Mouse (Mus musculus) embryonic facial prominence, embryonic 15.5 days (tissue): ENCODE results near the gene Cul7. TPM values are rescaled to one million over a fixed set of nuclear protein-coding genes. Genes with fewer than 3 reads are reported as not detected.

Experiments used
- ATAC-seq: fragments of 200-750 bp; cut with Nextera tagmentation; 2 replicates; pipeline ENCODE4 v1.8.0; 2017; ENCODE audit warnings: low read depth, moderate TSS enrichment; ENCODE audit not compliant: insufficient number of reproducible peaks, low FRiP score, low TSS enrichment
- H3K27ac ChIP-seq: fragments of 300-500 bp; sonication (generic); replicated peaks from 2 replicates; pipeline ENCODE4 v1.5.1; 2015; ENCODE audit warnings: mild to moderate bottlenecking, inconsistent platforms
- H3K27me3 ChIP-seq: fragments of 300-500 bp; sonication (generic); 2 replicates; pipeline ENCODE4 v1.6.1; 2015; ENCODE audit warnings: inconsistent platforms
- H3K36me3 ChIP-seq: fragments of 300-500 bp; sonication (generic); 2 replicates; pipeline ENCODE4 v1.6.1; 2015; ENCODE audit warnings: mild to moderate bottlenecking, inconsistent platforms
- H3K4me1 ChIP-seq: fragments of 300-500 bp; sonication (generic); 2 replicates; pipeline ENCODE4 v1.6.1; 2015; ENCODE audit warnings: inconsistent platforms
- H3K4me2 ChIP-seq: fragments of 300-500 bp; sonication (generic); replicated peaks from 2 replicates; pipeline ENCODE4 v1.6.1; 2015; ENCODE audit warnings: mild to moderate bottlenecking, inconsistent platforms
- H3K4me3 ChIP-seq: fragments of 300-500 bp; sonication (generic); replicated peaks from 2 replicates; pipeline ENCODE4 v1.5.1; 2015; ENCODE audit warnings: mild to moderate bottlenecking, inconsistent platforms
- H3K9ac ChIP-seq: fragments of 300-500 bp; sonication (generic); 2 replicates; pipeline ENCODE4 v1.6.1; 2015; ENCODE audit warnings: inconsistent platforms
- H3K9me3 ChIP-seq: fragments of 300-500 bp; sonication (generic); replicated peaks from 2 replicates; pipeline ENCODE4 v1.6.1; 2016; ENCODE audit warnings: inconsistent platforms
- WGBS: fragments of 180-500 bp; shearing (Covaris S2); methylation state at CpG from one replicate; pipeline ENCODE4 v1.1.7; 2015; 5-methylcytosine and 5-hydroxymethylcytosine counted together
- polyA plus RNA-seq: library from polyadenylated mRNA; unstranded; fragments of >200 nt; fragmentation: Nextera tagmentation; extraction: Ambion mirVana; gene quantifications from 2 replicates; pipeline ENCODE4 v1.2.1, GENCODE M21; 2015

Gene Cul7
- polyA plus RNA-seq, 1 experiment from 2014 or later, result 64.1 TPM

GRCm38 (mm10) chr17:46710959-46711597, 60.9 kb downstream of the Cul7 start, which contains the start of gene Pex6:
Gene Pex6 (plus strand): TSS chr17:46711463.
- WGBS, result 7% methylated on average over 36 of the region's 36 CpGs
- H3K9me3 ChIP-seq, result no peaks in the 10 kb centered on the region
- peaks cover 14% of the 10 kb centered on the region for H3K4me1 ChIP-seq
- H3K36me3 ChIP-seq, result peaks cover 19% of the 10 kb centered on the region
- H3K27me3 ChIP-seq, result no peaks in the 10 kb centered on the region
- peak within 1 kb of the TSS; percentile 92 for H3K9ac ChIP-seq
- peak within 1 kb of the TSS; percentile 99 for H3K4me3 ChIP-seq
- H3K27ac ChIP-seq, result peak within 1 kb of the TSS; percentile 80
- H3K4me2 ChIP-seq, result peak within 1 kb of the TSS; percentile 96
- ATAC-seq, result peak; percentile 89

DNA sequence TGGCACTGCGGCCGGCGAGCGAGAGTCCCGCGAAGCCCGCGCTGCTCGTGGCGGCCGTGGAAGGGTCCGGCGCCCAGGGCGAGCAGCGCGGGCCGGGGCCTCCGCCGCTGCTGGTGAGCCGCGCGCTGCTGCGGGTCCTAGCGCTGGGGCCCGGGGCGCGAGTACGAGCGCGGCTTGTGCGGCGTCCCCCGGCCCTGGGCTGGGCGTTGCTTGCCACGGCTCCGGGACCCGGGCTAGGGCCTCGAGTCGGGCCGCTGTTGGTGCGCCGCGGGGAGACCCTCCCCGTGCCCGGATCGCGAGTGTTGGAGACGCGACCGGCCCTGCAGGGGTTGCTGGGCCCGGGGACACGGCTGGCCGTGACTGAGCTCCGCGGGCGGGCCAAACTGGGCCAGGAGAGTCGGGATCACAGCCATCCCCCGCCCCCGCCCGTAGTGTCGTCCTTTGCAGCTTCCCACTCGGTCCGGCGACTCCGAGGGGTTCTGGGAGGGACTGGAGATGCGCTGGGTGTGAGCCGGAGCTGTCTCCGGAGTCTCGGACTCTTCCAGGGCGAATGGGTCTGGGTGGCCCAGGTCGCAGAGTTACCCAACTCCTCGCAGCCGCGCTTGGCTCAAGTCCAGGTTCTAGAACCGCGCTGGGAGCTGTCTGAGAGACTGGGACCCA, 61.6 kb downstream of the Cul7 start:
- no peaks in the 10 kb centered on the region for H3K9me3 ChIP-seq
- H3K4me1 ChIP-seq, result peaks cover 14% of the 10 kb centered on the region
- H3K9ac ChIP-seq, result peak overlapping the region; percentile 92
- H3K36me3 ChIP-seq, result peaks cover 25% of the 10 kb centered on the region
- peak; percentile 50 for ATAC-seq
- H3K4me2 ChIP-seq, result peak overlapping the region; percentile 96
- under 1% methylated on average over 76 of the region's 76 CpGs for WGBS
- peak overlapping the region; percentile 99 for H3K4me3 ChIP-seq
- peak overlapping the region; percentile 80 for H3K27ac ChIP-seq
- no peaks in the 10 kb centered on the region for H3K27me3 ChIP-seq

- Histone ChIP-seq H3K4me3 (peak overlapping the region; percentile 99), H3K9ac (peak overlapping the region; percentile 92), H3K4me2 (peak overlapping the region; percentile 96), H3K27ac (no peak overlapping the region), H3K4me1 (peaks cover 14% of the 10 kb centered on the region), H3K9me3 (no peaks in the 10 kb centered on the region), H3K36me3 (peaks cover 29% of the 10 kb centered on the region), H3K27me3 (no peaks in the 10 kb centered on the region)
- WGBS, result 67% methylated on average over 7 of the region's 7 CpGs
- ATAC-seq, result no peak
Observed at GRCm38 (mm10) chr17:46712442-46712841, 62.3 kb downstream of the Cul7 start.

GRCm38 (mm10) chr17:46713849-46714248, 63.7 kb downstream of the Cul7 start:
- Histone ChIP-seq H3K9ac (no peak overlapping the region), H3K9me3 (no peaks in the 10 kb centered on the region), H3K36me3 (peaks cover 33% of the 10 kb centered on the region), H3K4me1 (peaks cover 14% of the 10 kb centered on the region), H3K27ac (no peak overlapping the region), H3K4me3 (no peak overlapping the region), H3K4me2 (no peak overlapping the region), H3K27me3 (no peaks in the 10 kb centered on the region)
- 87% methylated on average over 9 of the region's 9 CpGs for WGBS
- ATAC-seq, result no peak

Other genes with a start within 250 kb of the Cul7 start
- gene Crip3, start 221.4 kb upstream of the Cul7 start, polyA plus RNA-seq, result 3.5 and 3.6 TPM in 2 replicates
- gene Slc22a7, start 211.9 kb upstream of the Cul7 start, polyA plus RNA-seq, result 0.15 TPM in 1 of 2 replicates, not detected in the other
- gene Ttbk1, start 162.7 kb upstream of the Cul7 start, polyA plus RNA-seq, result 0.15 and 0.18 TPM in 2 replicates
- gene Dnph1, start 153.6 kb upstream of the Cul7 start, polyA plus RNA-seq, result 40.4 and 41.0 TPM in 2 replicates
- gene Cul9, start 103.9 kb upstream of the Cul7 start, polyA plus RNA-seq, result 7.1 and 10.6 TPM in 2 replicates
- gene Srf, start 94.2 kb upstream of the Cul7 start, polyA plus RNA-seq, result 8.6 and 8.8 TPM in 2 replicates
- 156 and 161 TPM in 2 replicates for gene Ptk7, start 20.8 kb upstream of the Cul7 start, polyA plus RNA-seq
- gene Klc4, start 4.3 kb upstream of the Cul7 start, polyA plus RNA-seq, result 23.4 and 24.5 TPM in 2 replicates
- 92.9 and 95.8 TPM in 2 replicates for gene Mrpl2, start 4.1 kb upstream of the Cul7 start, polyA plus RNA-seq
- gene Rrp36, start 24.0 kb downstream of the Cul7 start, polyA plus RNA-seq, result 61.9 and 64.9 TPM in 2 replicates
- gene Mea1, start 28.5 kb downstream of the Cul7 start, polyA plus RNA-seq, result 150 and 161 TPM in 2 replicates
- 129 and 134 TPM in 2 replicates for gene Klhdc3, start 30.6 kb downstream of the Cul7 start, polyA plus RNA-seq
- gene Ppp2r5d, start 54.8 kb downstream of the Cul7 start, polyA plus RNA-seq, result 91.7 and 93.2 TPM in 2 replicates
- 32.4 and 35.6 TPM in 2 replicates for gene Pex6, start 61.1 kb downstream of the Cul7 start, polyA plus RNA-seq
- gene Gnmt, start 78.8 kb downstream of the Cul7 start, polyA plus RNA-seq, result 2.0 and 2.1 TPM in 2 replicates
- gene Cnpy3, start 101.9 kb downstream of the Cul7 start, polyA plus RNA-seq, result 74.2 and 78.2 TPM in 2 replicates
- 0.41 and 0.47 TPM in 2 replicates for gene Ptcra, start 113.4 kb downstream of the Cul7 start, polyA plus RNA-seq
- gene 2310039H08Rik, start 122.3 kb downstream of the Cul7 start, polyA plus RNA-seq, result 82.4 and 84.0 TPM in 2 replicates
- gene Rpl7l1, start 132.3 kb downstream of the Cul7 start, polyA plus RNA-seq, result 136 and 145 TPM in 2 replicates
- gene Bicral, start 208.1 kb downstream of the Cul7 start, polyA plus RNA-seq, result 4.5 and 5.3 TPM in 2 replicates
- 59.7 and 62.7 TPM in 2 replicates for gene Tbcc, start 240.3 kb downstream of the Cul7 start, polyA plus RNA-seq